Mouse (Mus musculus) megakaryocyte, embryonic 14.5 days (primary cell): ENCODE results near the gene Cryzl2.

Experiments
- FLI1 ChIP-seq: IDR thresholded peaks from 2 replicates; pipeline ENCODE4 v1.6.1; 2012; ENCODE audit warnings: low read length, inconsistent platforms, mixed read lengths
- GATA1 ChIP-seq: IDR thresholded peaks from 3 replicates; pipeline ENCODE4 v1.6.1; 2012; ENCODE audit warnings: mixed read lengths, low read length, inconsistent platforms, borderline replicate concordance

DNA sequence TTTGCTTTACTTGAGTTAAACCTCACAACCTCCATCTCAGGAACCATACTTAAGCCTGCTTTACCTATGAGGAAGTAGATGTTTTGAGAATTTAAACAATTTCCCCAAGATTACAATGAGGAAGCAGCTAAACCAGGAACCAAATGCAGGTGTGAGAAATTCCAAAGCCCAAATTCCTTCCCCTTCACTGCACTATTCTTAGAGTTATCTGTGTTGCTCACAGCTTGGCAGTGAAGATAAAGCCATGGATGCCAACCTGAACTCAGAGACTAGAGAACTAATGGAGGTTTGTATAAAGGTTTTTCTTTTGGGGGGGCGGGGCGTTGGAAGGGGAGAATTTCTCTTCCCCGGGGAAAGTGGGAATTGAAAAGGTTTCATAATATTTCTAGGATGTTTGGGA, 6.1 kb upstream of the Cryzl2 start:
- TF ChIP-seq FLI1 (no peak), GATA1 (no peak)
